Mouse (Mus musculus) brown adipose tissue, adult 24 weeks (tissue): Measurements from ENCODE around the gene Ndufa4l2. TPM values are rescaled to one million over a fixed set of nuclear protein-coding genes. Genes with fewer than 3 reads are reported as not detected.
A peak's percentile ranks its signal among the peaks of the same experiment; 100 is the strongest.

Experiments
- H3K27ac ChIP-seq: fragments of 200-500 bp; replicated peaks from 2 replicates; pipeline ENCODE4 v1.5.1; 2012; ENCODE audit warnings: low read depth, mild to moderate bottlenecking, low read length
- H3K4me1 ChIP-seq: fragments of 200-500 bp; 2 replicates; pipeline ENCODE4 v1.6.1; 2012; ENCODE audit warnings: low read length, mixed read lengths; ENCODE audit not compliant: control insufficient read depth, insufficient read depth, insufficient read length
- H3K4me3 ChIP-seq: fragments of 200-500 bp; 2 replicates; pipeline ENCODE4 v1.5.1; 2012; ENCODE audit warnings: low read depth, mild to moderate bottlenecking, low read length, moderate library complexity; ENCODE audit not compliant: insufficient read depth
- polyA plus RNA-seq: library from polyadenylated mRNA; stranded (reverse); fragments of >200 nt; gene quantifications from 2 replicates; pipeline ENCODE4 v1.2.4, GENCODE M21; 2012; ENCODE audit not compliant: missing spikeins, insufficient read depth, insufficient read length

The Ndufa4l2 gene
- polyA plus RNA-seq, 1 experiment = 14.5 TPM

DNA sequence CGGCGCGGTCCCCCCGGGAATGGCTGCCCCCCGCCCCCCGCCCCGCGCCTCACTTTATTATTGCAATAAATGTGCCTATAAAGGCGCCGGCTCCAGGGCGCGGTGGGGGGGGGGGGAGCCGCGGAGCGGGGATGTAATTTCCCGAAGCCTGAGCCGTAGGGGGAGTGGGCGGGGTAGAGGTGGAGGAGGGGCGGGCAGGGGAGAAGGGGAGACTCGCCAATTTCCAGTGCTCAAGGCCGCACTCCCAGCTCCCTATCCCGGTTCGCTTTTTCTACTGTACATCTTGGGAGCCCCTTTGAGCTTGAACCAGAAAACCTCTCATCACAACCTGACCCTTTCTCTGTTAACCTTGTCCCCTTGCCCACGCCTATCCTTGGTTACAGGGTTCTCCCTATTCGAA, 16.2 kb downstream of the Ndufa4l2 start:
- H3K27ac ChIP-seq = no peak overlapping the region
- no peak overlapping the region for H3K4me3 ChIP-seq
- peaks cover 4% of the 10 kb centered on the region; the same call in 1 of the 2 replicates for H3K4me1 ChIP-seq

DNA sequence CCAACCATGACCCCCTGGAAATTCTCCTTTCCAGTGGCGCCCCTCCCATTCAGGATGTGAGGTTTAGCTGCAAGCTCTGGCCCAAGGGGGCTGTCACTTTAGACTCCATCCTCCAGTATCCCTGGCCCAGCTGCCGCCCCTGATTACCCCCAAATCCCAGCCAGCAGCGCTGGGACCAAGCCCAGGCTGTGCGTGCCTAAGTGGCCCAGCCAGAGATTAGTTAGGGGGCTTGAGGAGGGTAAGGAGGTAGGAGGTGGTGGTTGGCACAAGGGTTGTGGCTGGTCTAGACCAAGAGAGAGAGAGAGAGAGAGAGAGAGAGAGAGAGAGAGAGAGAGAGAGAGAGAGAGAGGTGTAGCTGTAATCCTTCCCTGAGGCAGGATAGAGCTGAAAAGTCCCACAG, 16.8 kb downstream of the Ndufa4l2 start:
- no peak overlapping the region for H3K27ac ChIP-seq
- no peak overlapping the region for H3K4me3 ChIP-seq
- peaks cover 4% of the 10 kb centered on the region; the same call in 1 of the 2 replicates for H3K4me1 ChIP-seq

DNA sequence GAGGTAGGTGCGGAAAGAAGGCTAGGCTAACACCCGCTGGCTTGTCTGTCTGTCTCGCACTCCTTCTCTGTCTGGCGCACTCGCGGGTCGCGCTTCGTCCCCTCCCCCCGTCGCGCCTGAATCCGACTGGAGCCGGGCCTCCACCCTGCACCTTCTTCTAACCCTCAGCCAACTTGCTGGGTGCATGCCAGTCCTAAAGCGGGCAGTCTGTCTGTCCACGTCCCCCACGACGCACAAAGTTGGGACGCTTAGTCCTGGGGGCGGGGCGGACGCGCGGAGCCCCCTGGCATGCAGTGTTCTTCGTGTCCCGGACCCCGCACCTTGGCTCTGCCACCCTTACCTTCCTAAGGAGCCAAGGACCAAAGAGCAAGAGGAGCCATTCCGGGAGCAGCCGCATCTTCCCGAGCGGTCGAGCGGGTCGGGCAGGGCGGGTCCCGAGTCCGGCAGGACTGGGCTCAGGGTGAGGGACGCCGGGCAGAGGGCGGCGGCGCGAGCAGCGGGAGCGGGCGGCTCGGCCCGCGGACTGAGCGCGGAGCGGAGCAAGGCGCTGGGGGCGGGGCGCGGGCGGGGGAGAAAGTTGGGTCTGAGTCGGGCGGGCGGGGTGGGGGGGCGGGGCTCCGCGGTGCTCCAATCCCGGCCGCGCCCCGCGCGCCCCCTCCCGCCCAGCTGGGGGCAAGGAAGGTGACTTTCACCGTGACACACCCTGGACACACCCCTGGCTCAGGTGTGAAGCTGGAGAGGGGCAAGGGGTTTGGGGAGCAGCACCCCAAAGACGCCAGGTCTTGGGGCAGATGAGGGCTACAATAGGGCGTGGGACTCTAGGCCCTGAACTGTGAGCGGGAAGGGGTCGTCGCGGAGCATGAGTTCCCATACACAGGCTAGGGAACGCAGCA, 19.5 kb downstream of the Ndufa4l2 start, which contains the start of gene Nxph4:
Nxph4 (minus strand) TSS at position 524 of the 893 bp plus-strand sequence.
- Histone ChIP-seq H3K4me3 (peak within 1 kb of the TSS; percentile 51), H3K4me1 (peaks cover 4% of the 10 kb centered on the region; the same call in 1 of the 2 replicates), H3K27ac (no peak within 1 kb of the TSS)

DNA sequence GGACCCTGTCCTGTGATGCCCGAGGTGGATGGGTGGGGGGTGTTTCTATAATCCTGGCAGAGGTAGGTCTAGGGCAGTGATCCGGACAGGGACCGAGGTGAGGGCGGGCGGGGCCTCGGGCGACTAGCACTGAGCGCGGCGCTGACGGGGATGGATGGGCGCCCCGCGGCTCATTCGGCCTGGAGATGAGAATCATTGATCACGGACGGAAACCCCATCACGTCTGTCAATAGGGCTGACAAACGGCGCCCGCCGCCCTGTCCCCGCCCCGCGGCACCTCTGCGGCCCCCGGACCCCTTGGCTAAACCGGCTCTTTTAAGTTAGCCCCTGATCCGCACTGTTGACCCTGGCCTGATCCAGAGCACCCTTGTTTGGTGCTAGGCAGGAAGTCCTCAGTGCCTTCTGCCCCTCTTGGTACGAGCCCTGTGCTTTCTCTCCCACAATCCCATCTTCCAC, 20.2 kb downstream of the Ndufa4l2 start:
- Histone ChIP-seq H3K4me1 (peaks cover 4% of the 10 kb centered on the region; the same call in 1 of the 2 replicates), H3K4me3 (0 out of 2 replicates have a peak overlapping the region, but pooled peaks have one; percentile 21), H3K27ac (no peak overlapping the region)

DNA sequence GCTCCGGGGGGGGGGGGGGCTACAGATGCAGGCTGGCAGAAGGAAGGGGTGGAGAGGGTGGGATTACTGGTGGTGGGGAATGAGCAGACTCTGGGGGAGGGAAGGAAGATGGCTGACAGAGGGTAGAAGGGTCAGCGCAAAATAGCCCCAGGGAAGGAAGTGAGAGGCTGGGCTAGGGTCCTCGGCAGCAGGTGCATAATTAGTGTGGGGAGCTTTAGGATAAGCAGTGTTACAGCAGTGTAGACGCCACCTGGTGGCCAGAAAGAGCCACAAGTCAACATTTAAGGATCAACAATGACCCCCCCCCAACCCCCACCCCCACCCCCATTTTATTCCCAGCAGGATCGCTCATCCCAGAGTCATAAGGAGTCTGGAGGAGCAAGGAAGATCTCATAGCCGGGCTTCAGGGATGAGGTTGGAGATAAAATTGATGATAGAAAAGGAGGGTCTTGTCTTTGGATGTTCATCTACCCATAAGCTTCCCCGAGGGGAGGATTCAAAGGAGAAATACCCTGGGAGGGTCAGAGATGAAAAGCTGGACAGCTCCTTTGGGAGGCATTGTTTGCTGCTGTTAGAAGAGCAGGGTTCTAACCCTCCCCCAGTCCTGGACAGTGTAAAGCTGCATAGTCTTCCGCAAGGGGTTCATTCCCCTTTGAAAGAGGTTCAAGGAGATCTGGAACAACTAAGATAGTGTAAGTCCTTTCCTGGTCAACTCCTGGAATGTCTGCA, 22.0 kb downstream of the Ndufa4l2 start:
- H3K4me3 ChIP-seq = no peak overlapping the region

DNA sequence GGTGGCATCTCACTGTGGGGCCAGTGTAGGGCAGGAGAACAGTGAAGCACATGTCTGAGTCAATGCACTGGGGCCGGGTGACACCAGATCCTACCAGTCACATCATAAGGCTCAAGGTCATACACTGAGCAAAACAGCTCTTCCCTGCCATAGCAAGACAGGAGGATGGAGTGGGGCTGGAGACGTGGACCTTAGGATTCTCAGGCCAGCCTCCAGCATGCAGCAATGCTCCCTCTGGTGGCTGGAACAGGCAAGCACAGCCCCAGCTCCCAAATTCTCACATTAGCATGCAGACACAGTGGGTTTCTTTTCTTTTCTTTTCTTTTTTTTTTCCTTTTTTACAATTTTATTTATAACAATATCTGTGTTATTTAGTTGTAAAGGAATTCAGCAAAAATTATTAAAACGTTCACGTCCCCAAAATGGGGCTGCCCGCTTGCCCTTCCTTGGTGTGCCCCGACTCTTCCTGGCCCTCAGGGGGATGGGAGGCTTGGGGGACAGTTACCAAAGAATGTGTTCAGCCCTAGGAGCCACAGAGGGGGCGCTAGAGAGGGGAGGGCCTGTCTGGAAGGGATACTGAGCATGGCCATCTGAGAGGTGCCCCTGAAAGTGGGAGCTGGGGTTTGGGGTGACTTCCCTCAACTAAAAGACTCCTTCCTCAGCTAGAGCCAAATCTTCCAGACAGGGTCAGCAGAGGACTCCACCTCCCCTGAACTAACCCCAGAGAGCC, 23.3 kb downstream of the Ndufa4l2 start:
- no peak overlapping the region for H3K4me3 ChIP-seq
- H3K4me1 ChIP-seq = peaks cover 4% of the 10 kb centered on the region; the same call in 1 of the 2 replicates
- H3K27ac ChIP-seq = no peak overlapping the region

More for the DNA sequence above, 22.0 kb downstream of the Ndufa4l2 start:
- Histone ChIP-seq H3K4me1 (peaks cover 4% of the 10 kb centered on the region; the same call in 1 of the 2 replicates), H3K27ac (no peak overlapping the region)

DNA sequence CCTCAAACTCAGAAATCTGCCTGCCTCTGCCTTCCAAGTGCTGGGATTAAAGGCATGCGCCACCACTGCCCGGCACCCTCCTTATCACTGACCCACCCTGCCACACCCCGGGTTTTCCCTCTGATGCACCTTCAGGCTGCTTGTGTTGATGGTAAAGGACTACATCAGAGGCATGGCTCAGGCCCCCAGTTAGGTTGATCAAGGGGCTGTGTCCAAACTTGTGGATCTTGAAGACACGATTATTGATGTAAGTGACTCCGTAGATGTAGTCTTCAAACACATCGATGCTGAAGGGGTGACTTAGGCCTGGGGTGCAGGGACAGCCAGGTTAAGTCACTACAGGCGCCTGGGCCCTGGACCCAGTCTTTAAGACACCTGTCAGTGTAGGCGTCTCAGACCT, 26.7 kb downstream of the Ndufa4l2 start:
- Histone ChIP-seq H3K4me3 (no peak overlapping the region), H3K27ac (no peak overlapping the region), H3K4me1 (no peaks in the 10 kb centered on the region)

DNA sequence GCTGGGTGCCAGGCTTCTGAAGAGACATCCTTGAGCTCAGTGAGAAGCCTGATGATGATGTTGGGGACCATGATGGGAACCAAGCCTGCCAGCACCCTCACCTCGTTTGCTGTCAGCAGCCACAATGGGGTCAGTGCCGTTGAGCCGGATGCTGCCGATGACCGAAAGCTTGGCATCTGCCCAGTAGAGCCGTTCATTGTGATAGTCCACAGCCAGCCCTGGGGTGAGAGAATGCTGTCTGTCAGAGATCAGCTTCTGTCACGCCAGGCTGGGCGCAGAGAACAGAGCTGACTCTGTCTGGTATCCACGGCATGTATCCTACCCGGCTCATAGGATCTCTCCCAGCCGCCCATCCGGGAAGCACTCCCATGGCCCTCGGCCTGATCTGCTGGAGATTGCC, 27.3 kb downstream of the Ndufa4l2 start:
- Histone ChIP-seq H3K4me1 (no peaks in the 10 kb centered on the region), H3K27ac (no peak overlapping the region), H3K4me3 (no peak overlapping the region)

DNA sequence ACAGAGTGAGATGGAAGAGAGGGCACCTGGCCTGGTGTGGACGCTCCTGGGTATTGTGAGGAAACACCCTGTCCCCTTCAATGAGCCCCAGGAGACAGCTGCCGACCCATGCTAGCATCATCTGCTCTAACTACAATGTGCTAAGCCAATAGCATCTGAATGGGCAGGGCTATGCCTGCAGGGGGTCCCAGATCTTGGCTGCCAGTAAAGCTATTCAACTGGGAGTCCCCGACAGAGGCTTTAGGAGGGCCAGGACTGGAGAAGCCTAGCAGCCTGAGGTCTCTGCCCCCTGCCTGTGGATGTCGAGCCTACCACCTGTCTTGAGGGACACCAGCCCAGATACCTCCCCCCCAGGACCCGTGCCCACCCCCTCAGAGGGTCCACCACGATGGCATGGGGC, 28.0 kb downstream of the Ndufa4l2 start:
- no peaks in the 10 kb centered on the region for H3K4me1 ChIP-seq
- no peak overlapping the region for H3K27ac ChIP-seq
- no peak overlapping the region for H3K4me3 ChIP-seq

DNA sequence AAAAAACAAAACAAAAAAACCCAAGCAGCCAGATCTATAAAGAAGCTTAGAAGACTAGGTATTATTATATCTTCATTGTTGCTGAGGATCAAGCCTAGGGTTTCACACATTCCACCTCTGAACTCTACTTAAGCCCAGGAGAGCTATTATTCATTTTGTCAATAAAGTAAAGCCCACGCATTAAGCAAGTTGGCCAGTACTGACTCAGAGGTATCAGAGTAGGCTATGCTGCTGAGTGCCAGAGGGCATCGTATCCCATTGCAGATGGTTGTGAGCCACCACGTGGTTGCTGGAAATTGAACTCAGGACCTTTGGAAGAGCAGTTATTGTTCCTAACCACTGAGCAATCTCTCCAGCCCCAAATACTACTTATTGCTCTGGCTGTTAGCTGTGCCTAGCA, 29.1 kb downstream of the Ndufa4l2 start:
- Histone ChIP-seq H3K27ac (no peak overlapping the region), H3K4me3 (no peak overlapping the region), H3K4me1 (no peaks in the 10 kb centered on the region)

DNA sequence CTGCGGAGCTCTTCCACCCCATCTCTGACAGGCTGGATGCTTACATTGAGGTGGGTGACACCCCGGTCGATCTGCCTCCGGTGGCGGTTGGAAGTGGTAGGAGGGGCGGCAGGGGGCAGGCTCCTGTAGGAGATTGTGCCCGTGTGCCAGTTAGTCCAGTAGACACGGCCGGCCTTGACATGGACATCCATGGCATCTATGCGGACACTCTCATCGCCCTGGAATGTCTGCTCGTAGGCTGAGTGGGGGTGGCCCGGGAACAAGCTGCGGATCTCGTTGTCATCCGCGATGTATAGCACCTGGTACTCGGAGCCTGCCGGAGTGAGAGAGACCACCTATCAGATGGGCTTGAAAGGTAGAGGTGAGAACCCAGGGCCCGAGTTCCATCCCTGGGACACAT, 29.6 kb downstream of the Ndufa4l2 start:
- H3K4me1 ChIP-seq = no peaks in the 10 kb centered on the region
- H3K4me3 ChIP-seq = no peak overlapping the region
- H3K27ac ChIP-seq = no peak overlapping the region

DNA sequence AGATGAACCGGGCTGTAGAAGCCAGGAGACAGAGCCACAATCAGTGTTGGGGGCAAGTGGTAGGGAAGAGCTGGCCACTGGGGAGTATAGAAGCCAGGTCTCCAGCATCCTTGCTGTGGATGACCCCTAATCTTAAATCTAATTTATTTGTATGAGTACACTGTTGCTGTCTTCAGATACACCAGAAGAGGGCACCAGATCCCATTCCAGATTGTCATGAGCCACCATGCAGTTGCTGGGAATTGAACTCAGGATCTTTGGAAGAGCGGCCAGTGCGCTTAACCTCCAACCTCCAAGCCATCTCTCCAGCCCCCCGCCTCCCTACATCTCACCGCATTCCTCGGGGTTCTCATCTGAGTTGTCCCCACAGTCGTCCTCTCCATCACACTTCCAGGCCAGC, 31.7 kb downstream of the Ndufa4l2 start:
- no peak overlapping the region for H3K27ac ChIP-seq
- H3K4me3 ChIP-seq = no peak overlapping the region
- H3K4me1 ChIP-seq = no peaks in the 10 kb centered on the region

DNA sequence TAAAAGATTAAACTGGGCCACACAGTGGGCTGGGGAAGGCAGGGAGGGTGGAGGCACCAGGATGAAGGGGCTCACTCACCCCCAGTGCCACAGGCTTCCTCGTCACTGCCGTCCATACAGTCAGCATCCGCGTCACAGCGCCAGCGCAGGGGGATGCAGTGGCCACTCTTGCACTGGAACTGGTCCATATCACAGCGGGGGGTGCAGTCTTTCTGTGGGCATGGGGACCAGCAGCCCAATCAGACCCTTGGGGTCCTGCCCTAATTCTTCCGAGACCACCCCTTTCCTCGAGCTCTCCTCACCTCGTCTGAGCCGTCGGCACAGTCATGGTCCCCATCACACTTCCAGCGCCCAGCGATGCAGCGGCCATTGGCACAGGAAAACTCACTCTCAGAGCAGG, 33.5 kb downstream of the Ndufa4l2 start:
- Histone ChIP-seq H3K27ac (no peak overlapping the region), H3K4me1 (no peaks in the 10 kb centered on the region), H3K4me3 (no peak overlapping the region)

DNA sequence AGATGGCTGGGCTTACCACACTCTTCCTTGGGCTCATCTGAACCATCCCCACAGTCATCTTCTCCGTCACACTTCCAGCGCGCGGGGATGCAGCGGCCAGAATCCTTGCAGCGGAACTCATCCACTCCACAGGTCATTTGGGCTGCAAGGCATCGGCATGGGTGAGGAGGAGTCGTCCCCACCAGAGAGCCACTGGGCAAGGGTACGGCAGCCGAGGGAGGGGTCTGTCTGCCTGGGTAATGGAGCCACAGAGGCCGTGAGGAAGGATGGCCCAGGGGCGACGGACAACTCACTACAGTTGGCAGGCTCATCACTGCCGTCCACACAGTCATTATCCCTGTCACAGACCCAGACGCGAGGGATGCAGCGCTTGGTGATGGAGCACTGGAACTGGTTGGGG, 35.1 kb downstream of the Ndufa4l2 start:
- Histone ChIP-seq H3K4me3 (no peak overlapping the region), H3K27ac (no peak overlapping the region), H3K4me1 (no peaks in the 10 kb centered on the region)

DNA sequence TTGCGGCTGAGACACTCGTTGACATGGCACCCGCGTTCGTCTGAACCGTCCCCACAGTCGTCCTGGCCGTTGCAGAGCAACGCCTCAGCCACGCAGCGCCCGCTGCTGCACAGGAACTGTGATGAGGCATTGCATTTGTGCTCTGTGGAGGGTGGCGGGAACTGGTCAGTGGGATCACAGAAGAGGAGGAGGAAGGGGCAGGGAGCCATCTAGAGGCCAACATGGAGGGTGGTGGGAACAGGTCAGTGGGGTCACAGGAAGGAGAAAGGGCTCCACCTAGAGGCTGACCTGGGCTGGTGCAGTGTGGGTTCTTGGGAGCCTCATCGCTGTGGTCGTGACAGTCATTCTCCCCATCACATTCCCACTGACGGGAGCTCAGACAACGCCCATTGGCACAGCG, 40.9 kb downstream of the Ndufa4l2 start:
- H3K4me1 ChIP-seq = no peaks in the 10 kb centered on the region
- H3K4me3 ChIP-seq = no peak overlapping the region
- no peak overlapping the region for H3K27ac ChIP-seq
